Mouse (Mus musculus): ENCODE measurements around the gene 4921501E09Rik. TPM values are rescaled to one million over a fixed set of nuclear protein-coding genes. Genes with fewer than 3 reads are reported as not detected.
"Not testable (repeated sequence)": the region's sequence is repeated elsewhere in the genome, so short reads cannot be mapped to it uniquely, and the experiment has no call there.

Gene 4921501E09Rik
- polyA plus RNA-seq (2012; ENCODE audit: insufficient read depth, insufficient read length, missing spikeins) = not detected in 2 replicates

GRCm38 (mm10) chr17:33067958-33068357 lies at the start of gene 4921501E09Rik:
Gene 4921501E09Rik, minus strand, starts transcription at chr17:33068058.
- Histone ChIP-seq H3K4me1 (ENCODE audit: control insufficient read depth, insufficient read depth, low read length) (no peaks in the 10 kb centered on the region), H3K4me3 (ENCODE audit: insufficient read depth, low read length) (no peak within 1 kb of the TSS), H3K27ac (ENCODE audit: insufficient read depth, low read depth, low read length) (no peak within 1 kb of the TSS)
- TF ChIP-seq CTCF (IDR thresholded peaks at IDR 0.05; ENCODE audit: low read depth, low read length) = no peak
- TF ChIP-seq POLR2A (IDR thresholded peaks at IDR 0.05; ENCODE audit: borderline replicate concordance, low read depth, low read length) = no peak

- TF ChIP-seq POLR2A (IDR thresholded peaks at IDR 0.05; ENCODE audit: borderline replicate concordance, low read depth, low read length) = no peak
- TF ChIP-seq CTCF (IDR thresholded peaks at IDR 0.05; ENCODE audit: low read depth, low read length) = no peak
- Histone ChIP-seq H3K4me3 (ENCODE audit: insufficient read depth, low read length) (no peak overlapping the region), H3K4me1 (ENCODE audit: control insufficient read depth, insufficient read depth, low read length) (peaks cover 7% of the 10 kb centered on the region), H3K27ac (ENCODE audit: insufficient read depth, low read depth, low read length) (no peak overlapping the region)
These were observed 29.5 kb upstream of the 4921501E09Rik start for GRCm38 (mm10) chr17:33097396-33097795.

GRCm38 (mm10) chr17:33092391-33093193 lies 24.7 kb upstream of the 4921501E09Rik start:
- H3K4me3 ChIP-seq (ENCODE audit: insufficient read depth, low read length) = peak overlapping the region; percentile 97
- peak overlapping the region; percentile 62 for H3K27ac ChIP-seq (ENCODE audit: insufficient read depth, low read depth, low read length)
- peaks cover 9% of the 10 kb centered on the region for H3K4me1 ChIP-seq (ENCODE audit: control insufficient read depth, insufficient read depth, low read length)
- no peak for TF ChIP-seq POLR2A (IDR thresholded peaks at IDR 0.05; ENCODE audit: borderline replicate concordance, low read depth, low read length)
- TF ChIP-seq CTCF (IDR thresholded peaks at IDR 0.05; ENCODE audit: low read depth, low read length) = no peak

GRCm38 (mm10) chr17:33091630-33092029 lies 23.8 kb upstream of the 4921501E09Rik start:
- Histone ChIP-seq H3K27ac (ENCODE audit: insufficient read depth, low read depth, low read length) (no peak overlapping the region), H3K4me1 (ENCODE audit: control insufficient read depth, insufficient read depth, low read length) (peaks cover 9% of the 10 kb centered on the region), H3K4me3 (ENCODE audit: insufficient read depth, low read length) (no peak overlapping the region)
- TF ChIP-seq POLR2A (IDR thresholded peaks at IDR 0.05; ENCODE audit: borderline replicate concordance, low read depth, low read length) (no peak), CTCF (IDR thresholded peaks at IDR 0.05; ENCODE audit: low read depth, low read length) (no peak)

GRCm38 (mm10) chr17:33089220-33089949 lies 21.5 kb upstream of the 4921501E09Rik start, which contains the start of gene Zfp563:
Gene Zfp563, plus strand, starts transcription at chr17:33089310.
- Histone ChIP-seq H3K4me3 (ENCODE audit: insufficient read depth, low read length) (peak within 1 kb of the TSS; percentile 77), H3K27ac (ENCODE audit: insufficient read depth, low read depth, low read length) (peak within 1 kb of the TSS; percentile 85), H3K4me1 (ENCODE audit: control insufficient read depth, insufficient read depth, low read length) (peaks cover 9% of the 10 kb centered on the region)
- TF ChIP-seq CTCF (IDR thresholded peaks at IDR 0.05; ENCODE audit: low read depth, low read length) (no peak), POLR2A (IDR thresholded peaks at IDR 0.05; ENCODE audit: borderline replicate concordance, low read depth, low read length) (no peak)

GRCm38 (mm10) chr17:33063001-33063400 lies 4.9 kb downstream of the 4921501E09Rik start:
- no peak overlapping the region for H3K4me3 ChIP-seq (ENCODE audit: insufficient read depth, low read length)
- no peaks in the 10 kb centered on the region for H3K4me1 ChIP-seq (ENCODE audit: control insufficient read depth, insufficient read depth, low read length)
- no peak overlapping the region for H3K27ac ChIP-seq (ENCODE audit: insufficient read depth, low read depth, low read length)
- TF ChIP-seq CTCF (IDR thresholded peaks at IDR 0.05; ENCODE audit: low read depth, low read length) = no peak
- TF ChIP-seq POLR2A (IDR thresholded peaks at IDR 0.05; ENCODE audit: borderline replicate concordance, low read depth, low read length) = no peak

GRCm38 (mm10) chr17:33058791-33059190 lies 9.1 kb downstream of the 4921501E09Rik start:
- H3K4me1 ChIP-seq (ENCODE audit: control insufficient read depth, insufficient read depth, low read length) = no peaks in the 10 kb centered on the region
- no peak overlapping the region for H3K4me3 ChIP-seq (ENCODE audit: insufficient read depth, low read length)
- no peak for TF ChIP-seq CTCF (IDR thresholded peaks at IDR 0.05; ENCODE audit: low read depth, low read length)
- TF ChIP-seq POLR2A (IDR thresholded peaks at IDR 0.05; ENCODE audit: borderline replicate concordance, low read depth, low read length) = no peak
- no peak overlapping the region for H3K27ac ChIP-seq (ENCODE audit: insufficient read depth, low read depth, low read length)

- TF ChIP-seq CTCF (IDR thresholded peaks at IDR 0.05; ENCODE audit: low read depth, low read length) (no peak), POLR2A (IDR thresholded peaks at IDR 0.05; ENCODE audit: borderline replicate concordance, low read depth, low read length) (no peak)
- peak within 1 kb of the TSS; percentile 89 for H3K4me3 ChIP-seq (ENCODE audit: insufficient read depth, low read length)
- H3K4me1 ChIP-seq (ENCODE audit: control insufficient read depth, insufficient read depth, low read length) = no peaks in the 10 kb centered on the region
- no peak within 1 kb of the TSS for H3K27ac ChIP-seq (ENCODE audit: insufficient read depth, low read depth, low read length)
These were observed 34.7 kb downstream of the 4921501E09Rik start, which contains the start of gene Zfp763 for GRCm38 (mm10) chr17:33032900-33033891. Gene Zfp763, minus strand, starts transcription at chr17:33033402.

- TF ChIP-seq CTCF (IDR thresholded peaks at IDR 0.05; ENCODE audit: low read depth, low read length) (no peak), POLR2A (IDR thresholded peaks at IDR 0.05; ENCODE audit: borderline replicate concordance, low read depth, low read length) (no peak)
- H3K4me3 ChIP-seq (ENCODE audit: insufficient read depth, low read length) = peak overlapping the region; percentile 89
- no peaks in the 10 kb centered on the region for H3K4me1 ChIP-seq (ENCODE audit: control insufficient read depth, insufficient read depth, low read length)
- no peak overlapping the region for H3K27ac ChIP-seq (ENCODE audit: insufficient read depth, low read depth, low read length)
These were observed 35.5 kb downstream of the 4921501E09Rik start for GRCm38 (mm10) chr17:33032376-33032775.

- H3K4me3 ChIP-seq (ENCODE audit: insufficient read depth, low read length); H3K27ac ChIP-seq (ENCODE audit: insufficient read depth, low read depth, low read length); H3K4me1 ChIP-seq (ENCODE audit: control insufficient read depth, insufficient read depth, low read length): not testable (repeated sequence)
These were observed 47.4 kb downstream of the 4921501E09Rik start for GRCm38 (mm10) chr17:33020434-33020833.

All from bone marrow macrophage, adult 2 months (primary cell).